Mouse (Mus musculus) heart, embryonic 13.5 days (tissue): ENCODE data around the gene Htr5a. TPM values are rescaled to one million over a fixed set of nuclear protein-coding genes. Genes with fewer than 3 reads are reported as not detected.

Experiments
- ATAC-seq: fragments of 200-750 bp; cut with Nextera tagmentation; 2 replicates; pipeline ENCODE4 v1.8.0; 2017; ENCODE audit warnings: moderate TSS enrichment; ENCODE audit not compliant: insufficient number of reproducible peaks, low FRiP score, low TSS enrichment; ENCODE audit errors: extremely low read depth
- H3K27ac ChIP-seq: fragments of 300-500 bp; sonication (generic); replicated peaks from 2 replicates; pipeline ENCODE4 v1.5.1; 2015; ENCODE audit warnings: moderate library complexity, mild to moderate bottlenecking, inconsistent platforms
- H3K27me3 ChIP-seq: fragments of 300-500 bp; sonication (generic); replicated peaks from 2 replicates; pipeline ENCODE4 v1.6.1; 2015; ENCODE audit warnings: mild to moderate bottlenecking, inconsistent platforms
- H3K36me3 ChIP-seq: fragments of 300-500 bp; sonication (generic); 2 replicates; pipeline ENCODE4 v1.6.1; 2015; ENCODE audit warnings: mild to moderate bottlenecking, inconsistent platforms
- H3K4me1 ChIP-seq: fragments of 300-500 bp; sonication (generic); 2 replicates; pipeline ENCODE4 v1.6.1; 2015; ENCODE audit warnings: inconsistent platforms
- H3K4me2 ChIP-seq: fragments of 300-500 bp; sonication (generic); 2 replicates; pipeline ENCODE4 v1.6.1; 2015; ENCODE audit warnings: inconsistent platforms, mild to moderate bottlenecking, moderate library complexity
- H3K4me3 ChIP-seq: fragments of 300-500 bp; sonication (generic); 2 replicates; pipeline ENCODE4 v1.5.1; 2015; ENCODE audit warnings: moderate library complexity, mild to moderate bottlenecking, inconsistent platforms
- H3K9ac ChIP-seq: fragments of 300-500 bp; sonication (generic); 2 replicates; pipeline ENCODE4 v1.6.1; 2015; ENCODE audit warnings: inconsistent platforms, mild to moderate bottlenecking, moderate library complexity
- H3K9me3 ChIP-seq: fragments of 300-500 bp; sonication (generic); 2 replicates; pipeline ENCODE4 v1.6.1; 2016; ENCODE audit warnings: inconsistent platforms
- WGBS: fragments of 180-500 bp; shearing (Covaris S2); methylation state at CpG from one replicate; pipeline ENCODE4 v1.1.7; 2015; ENCODE audit warnings: mixed read lengths; 5-methylcytosine and 5-hydroxymethylcytosine counted together
- polyA plus RNA-seq: library from polyadenylated mRNA; unstranded; fragments of >200 nt; fragmentation: Nextera tagmentation; extraction: Ambion mirVana; gene quantifications from 2 replicates; pipeline ENCODE4 v1.2.1, GENCODE M21; 2015

The Htr5a gene
- polyA plus RNA-seq, 1 experiment from 2014 or later: not detected

- no peaks in the 10 kb centered on the region for H3K9me3 ChIP-seq
- no peak for ATAC-seq
- no peak overlapping the region for H3K27ac ChIP-seq
- H3K9ac ChIP-seq: no peak overlapping the region
- WGBS: 81% methylated on average over 3 of the region's 3 CpGs
- no peak overlapping the region for H3K4me2 ChIP-seq
- no peak overlapping the region for H3K4me3 ChIP-seq
- H3K36me3 ChIP-seq: no peaks in the 10 kb centered on the region
- no peaks in the 10 kb centered on the region for H3K27me3 ChIP-seq
- H3K4me1 ChIP-seq: no peaks in the 10 kb centered on the region
These were observed 54.0 kb downstream of the Htr5a start for GRCm38 (mm10) chr5:27895961-27896360.

- 66% methylated on average over 2 of the region's 2 CpGs for WGBS
- Histone ChIP-seq H3K27ac (no peak overlapping the region), H3K4me3 (no peak overlapping the region), H3K9ac (no peak overlapping the region), H3K4me2 (no peak overlapping the region), H3K4me1 (no peaks in the 10 kb centered on the region), H3K9me3 (peaks cover 9% of the 10 kb centered on the region; the same call in 1 of the 2 replicates), H3K36me3 (no peaks in the 10 kb centered on the region), H3K27me3 (no peaks in the 10 kb centered on the region)
- no peak for ATAC-seq
These were observed 57.8 kb downstream of the Htr5a start for GRCm38 (mm10) chr5:27899756-27900155.

GRCm38 (mm10) chr5:27900186-27900585 lies 58.2 kb downstream of the Htr5a start:
- no peaks in the 10 kb centered on the region for H3K36me3 ChIP-seq
- H3K4me1 ChIP-seq: no peaks in the 10 kb centered on the region
- H3K9me3 ChIP-seq: peaks cover 9% of the 10 kb centered on the region; the same call in 1 of the 2 replicates
- ATAC-seq: no peak
- H3K9ac ChIP-seq: no peak overlapping the region
- H3K4me3 ChIP-seq: no peak overlapping the region
- no peaks in the 10 kb centered on the region for H3K27me3 ChIP-seq
- no peak overlapping the region for H3K4me2 ChIP-seq
- no peak overlapping the region for H3K27ac ChIP-seq
- 70% methylated on average over 4 of the region's 4 CpGs for WGBS

Other genes starting within 250 kb of the Htr5a start
- gene Paxip1, start 50.5 kb upstream of the Htr5a start, polyA plus RNA-seq: 19.6 and 21.0 TPM in 2 replicates
- 26.7 and 29.0 TPM in 2 replicates for gene Insig1, start 229.2 kb downstream of the Htr5a start, polyA plus RNA-seq